Mouse (Mus musculus) MEL (cell line): Measurements from ENCODE around the gene Sec61g. TPM values are rescaled to one million over a fixed set of nuclear protein-coding genes. Genes with fewer than 3 reads are reported as not detected.

Source experiments
- DNase-seq: peaks from one replicate; pipeline ENCODE4 v3.0.0; 2011; ENCODE audit warnings: low read depth, low spot score
- H3K27ac ChIP-seq: 2 replicates; pipeline ENCODE4 v1.5.1; 2012; ENCODE audit warnings: low read depth, mild to moderate bottlenecking, control low read depth, low read length, moderate library complexity; ENCODE audit not compliant: control insufficient read depth
- H3K27me3 ChIP-seq, 2 experiments: fragments of 150-350 bp in 1 of 2; sonication (generic) in 1 of 2; 2 replicates each; pipeline ENCODE4 v1.6.1; 2012; ENCODE audit warnings: low read length in 2 of 2, mild to moderate bottlenecking in 2 of 2, improper control_type of control experiment in 1 of 2, moderate library complexity in 1 of 2; ENCODE audit not compliant: insufficient read depth in 2 of 2, control insufficient read depth in 1 of 2
- H3K36me3 ChIP-seq, 2 experiments: 2 replicates each; pipeline ENCODE4 v1.6.1; 2012 to 2014; ENCODE audit warnings: low read length in 2 of 2, improper control_type of control experiment in 1 of 2, inconsistent platforms in 1 of 2, mild to moderate bottlenecking in 1 of 2; ENCODE audit not compliant: insufficient read depth in 2 of 2, control insufficient read depth in 1 of 2
- H3K4me1 ChIP-seq, 2 experiments: fragments of 150-350 bp in 1 of 2; sonication (generic) in 1 of 2; 2 replicates each; pipeline ENCODE4 v1.6.1; 2012; ENCODE audit warnings: low read length in 2 of 2, improper control_type of control experiment in 1 of 2, mild to moderate bottlenecking in 1 of 2; ENCODE audit not compliant: insufficient read depth in 2 of 2, control insufficient read depth in 1 of 2
- H3K4me3 ChIP-seq, 2 experiments: fragments of 150-350 bp in 1 of 2; sonication (generic) in 1 of 2; 2 replicates each; pipeline ENCODE4 v1.5.1; 2012; ENCODE audit warnings: low read depth in 2 of 2, low read length in 2 of 2, mild to moderate bottlenecking in 2 of 2, moderate library complexity in 2 of 2, control low read depth in 1 of 2, improper control_type of control experiment in 1 of 2; ENCODE audit not compliant: control insufficient read depth in 1 of 2, insufficient read depth in 1 of 2
- H3K79me2 ChIP-seq: 2 replicates; pipeline ENCODE4 v1.6.1; 2012; ENCODE audit warnings: mild to moderate bottlenecking, low read length, moderate library complexity; ENCODE audit not compliant: control insufficient read depth, poor library complexity, insufficient read depth
- H3K9ac ChIP-seq: 2 replicates; pipeline ENCODE4 v1.6.1; 2012; ENCODE audit warnings: low read depth, mild to moderate bottlenecking, control low read depth, low read length, moderate library complexity; ENCODE audit not compliant: control insufficient read depth, poor library complexity, severe bottlenecking
- H3K9me3 ChIP-seq: fragments of 150-350 bp; sonication (generic); replicated peaks from 2 replicates; pipeline ENCODE4 v1.6.1; 2012; ENCODE audit warnings: mild to moderate bottlenecking, low read length, improper control_type of control experiment, moderate library complexity; ENCODE audit not compliant: insufficient read depth
- BHLHE40 ChIP-seq: IDR thresholded peaks from 2 replicates; pipeline ENCODE4 v1.6.1; 2012; ENCODE audit warnings: low read depth, mild to moderate bottlenecking, inconsistent platforms, low read length, improper control_type of control experiment, borderline replicate concordance
- ELF1 ChIP-seq: IDR thresholded peaks from 2 replicates; pipeline ENCODE4 v1.6.1; 2014; ENCODE audit warnings: low read depth, mild to moderate bottlenecking, inconsistent platforms, low read length, improper control_type of control experiment, moderate library complexity
- EP300 ChIP-seq, 2 experiments: IDR thresholded peaks; 2 replicates each; pipeline ENCODE4 v1.6.1; 2011; ENCODE audit warnings: improper control_type of control experiment in 2 of 2, low read length in 2 of 2, low read depth in 1 of 2, mild to moderate bottlenecking in 1 of 2
- ETS1 ChIP-seq: IDR thresholded peaks from 2 replicates; pipeline ENCODE4 v1.6.1; 2012; ENCODE audit warnings: low read depth, mild to moderate bottlenecking, inconsistent platforms, low read length, improper control_type of control experiment, moderate library complexity
- HCFC1 ChIP-seq: IDR thresholded peaks from 2 replicates; pipeline ENCODE4 v1.6.1; 2012; ENCODE audit warnings: low read depth, mild to moderate bottlenecking, inconsistent platforms, low read length, improper control_type of control experiment, moderate library complexity
- JUND ChIP-seq: IDR thresholded peaks from 2 replicates; pipeline ENCODE4 v1.6.1; 2011; ENCODE audit warnings: low read depth, mild to moderate bottlenecking, improper control_type of control experiment, low read length
- MAFK ChIP-seq: IDR thresholded peaks from 2 replicates; pipeline ENCODE4 v1.6.1; 2011; ENCODE audit warnings: low read depth, mild to moderate bottlenecking, low read length, improper control_type of control experiment, borderline replicate concordance
- MAZ ChIP-seq: IDR thresholded peaks from 2 replicates; pipeline ENCODE4 v1.6.1; 2012; ENCODE audit warnings: low read depth, mild to moderate bottlenecking, inconsistent platforms, low read length, improper control_type of control experiment
- MXI1 ChIP-seq: IDR thresholded peaks from 2 replicates; pipeline ENCODE4 v1.6.1; 2011; ENCODE audit warnings: mild to moderate bottlenecking, low read depth, low read length, improper control_type of control experiment
- MYC ChIP-seq: IDR thresholded peaks from 2 replicates; pipeline ENCODE4 v1.6.1; 2011; ENCODE audit warnings: low read depth, mild to moderate bottlenecking, low read length, improper control_type of control experiment, moderate library complexity
- POLR2AphosphoS2 ChIP-seq: IDR thresholded peaks from 2 replicates; pipeline ENCODE4 v1.6.1; 2011; ENCODE audit warnings: low read length, improper control_type of control experiment
- RAD21 ChIP-seq: IDR thresholded peaks from 2 replicates; pipeline ENCODE4 v1.6.1; 2011; ENCODE audit warnings: mild to moderate bottlenecking, low read depth, low read length, improper control_type of control experiment
- SIN3A ChIP-seq: IDR thresholded peaks from 2 replicates; pipeline ENCODE4 v1.6.1; 2012; ENCODE audit warnings: low read length, improper control_type of control experiment, inconsistent platforms
- SMC3 ChIP-seq: IDR thresholded peaks from 2 replicates; pipeline ENCODE4 v1.6.1; 2011; ENCODE audit warnings: low read depth, low read length, improper control_type of control experiment
- TAL1 ChIP-seq: IDR thresholded peaks from 2 replicates; pipeline ENCODE4 v1.6.1; 2012; ENCODE audit warnings: mild to moderate bottlenecking, inconsistent platforms, low read length, moderate library complexity, mixed read lengths
- UBTF ChIP-seq: IDR thresholded peaks from 2 replicates; pipeline ENCODE4 v1.6.1; 2012; ENCODE audit warnings: low read depth, mild to moderate bottlenecking, inconsistent platforms, low read length, improper control_type of control experiment, moderate library complexity, borderline replicate concordance; ENCODE audit not compliant: insufficient read depth
- USF1 ChIP-seq: IDR thresholded peaks from 2 replicates; pipeline ENCODE4 v1.6.1; 2014; ENCODE audit warnings: low read depth, mild to moderate bottlenecking, inconsistent platforms, low read length, improper control_type of control experiment, moderate library complexity
- USF2 ChIP-seq, 2 experiments: IDR thresholded peaks; 2 replicates each; pipeline ENCODE4 v1.6.1; 2011 to 2012; ENCODE audit warnings: improper control_type of control experiment in 2 of 2, low read length in 2 of 2, borderline replicate concordance in 1 of 2, inconsistent platforms in 1 of 2, low read depth in 1 of 2, mild to moderate bottlenecking in 1 of 2; ENCODE audit not compliant: insufficient read depth in 1 of 2
- ZNF384 ChIP-seq: IDR thresholded peaks from 2 replicates; pipeline ENCODE4 v1.6.1; 2012; ENCODE audit warnings: low read depth, mild to moderate bottlenecking, inconsistent platforms, low read length, improper control_type of control experiment
- polyA plus RNA-seq, 2 experiments: library from polyadenylated mRNA; stranded (reverse) in 1 of 2; unstranded in 1 of 2; fragments of >175 nt in 1 of 2; fragments of >200 nt in 1 of 2; gene quantifications; 2 replicates each; pipeline versions ENCODE4 v1.2.1 to v1.2.4; 2012; ENCODE audit warnings: low replicate concordance in 2 of 2, low read depth in 1 of 2; ENCODE audit not compliant: insufficient read length in 2 of 2, insufficient read depth in 1 of 2, missing spikeins in 1 of 2
- total RNA-seq: library from RNA; depleted of rRNA; stranded (reverse); fragments of 300-350 nt; gene quantifications from 2 replicates; pipeline ENCODE4 v1.2.3, GENCODE M21; 2012; rRNA removed

Sec61g gene
- total and polyA plus RNA-seq, 3 experiments = 20.4 to 56.2 TPM; not detected in 1

DNA sequence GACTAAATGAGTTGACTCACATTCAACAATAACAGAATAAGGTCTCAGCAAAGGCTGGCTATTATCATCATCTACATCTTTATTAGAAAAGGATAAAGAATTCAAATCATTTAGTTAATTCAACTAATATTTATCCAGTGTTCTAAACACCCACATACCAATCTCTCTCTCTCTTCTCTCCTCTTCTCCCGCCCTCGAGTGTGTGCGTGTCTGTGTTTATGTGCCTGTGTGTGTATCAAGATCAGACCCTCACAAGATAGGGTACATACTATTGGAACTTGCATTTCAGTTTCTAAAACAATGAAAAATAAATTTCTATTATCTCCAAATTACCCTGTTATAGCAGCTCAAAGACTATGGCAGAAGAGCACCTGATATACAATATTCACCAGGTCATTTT, 5.5 kb downstream of the Sec61g start:
- Histone ChIP-seq H3K27me3 (no peaks in the 10 kb centered on the region), H3K36me3 (peaks cover 39 to 55% of the 10 kb centered on the region in 2 experiments), H3K4me3 (peak overlapping the region in 1 of 2 experiments; percentile 16; a peak in 1 of 4 replicates), H3K27ac (no peak overlapping the region), H3K9ac (no peak overlapping the region), H3K9me3 (no peaks in the 10 kb centered on the region), H3K4me1 (peaks cover 6 to 18% of the 10 kb centered on the region in 2 experiments), H3K79me2 (peaks cover 15% of the 10 kb centered on the region)
- TF ChIP-seq JUND (no peak), UBTF (no peak), USF2 (IDR thresholded peaks at IDR 0.05; ENCODE audit: borderline replicate concordance in 1 of 2, insufficient read depth in 1 of 2, low read depth in 1 of 2, low read length in 2 of 2) (no peak), ZNF384 (no peak), RAD21 (no peak), HCFC1 (no peak), ELF1 (no peak), MYC (no peak), EP300 (IDR thresholded peaks at IDR 0.05; ENCODE audit: low read depth in 1 of 2, low read length in 2 of 2) (no peak), USF1 (no peak), SMC3 (no peak), MAZ (no peak), BHLHE40 (no peak), MAFK (no peak), SIN3A (no peak), POLR2AphosphoS2 (no peak), TAL1 (no peak), ETS1 (no peak), MXI1 (no peak)
- DNase-seq = no peak

DNA sequence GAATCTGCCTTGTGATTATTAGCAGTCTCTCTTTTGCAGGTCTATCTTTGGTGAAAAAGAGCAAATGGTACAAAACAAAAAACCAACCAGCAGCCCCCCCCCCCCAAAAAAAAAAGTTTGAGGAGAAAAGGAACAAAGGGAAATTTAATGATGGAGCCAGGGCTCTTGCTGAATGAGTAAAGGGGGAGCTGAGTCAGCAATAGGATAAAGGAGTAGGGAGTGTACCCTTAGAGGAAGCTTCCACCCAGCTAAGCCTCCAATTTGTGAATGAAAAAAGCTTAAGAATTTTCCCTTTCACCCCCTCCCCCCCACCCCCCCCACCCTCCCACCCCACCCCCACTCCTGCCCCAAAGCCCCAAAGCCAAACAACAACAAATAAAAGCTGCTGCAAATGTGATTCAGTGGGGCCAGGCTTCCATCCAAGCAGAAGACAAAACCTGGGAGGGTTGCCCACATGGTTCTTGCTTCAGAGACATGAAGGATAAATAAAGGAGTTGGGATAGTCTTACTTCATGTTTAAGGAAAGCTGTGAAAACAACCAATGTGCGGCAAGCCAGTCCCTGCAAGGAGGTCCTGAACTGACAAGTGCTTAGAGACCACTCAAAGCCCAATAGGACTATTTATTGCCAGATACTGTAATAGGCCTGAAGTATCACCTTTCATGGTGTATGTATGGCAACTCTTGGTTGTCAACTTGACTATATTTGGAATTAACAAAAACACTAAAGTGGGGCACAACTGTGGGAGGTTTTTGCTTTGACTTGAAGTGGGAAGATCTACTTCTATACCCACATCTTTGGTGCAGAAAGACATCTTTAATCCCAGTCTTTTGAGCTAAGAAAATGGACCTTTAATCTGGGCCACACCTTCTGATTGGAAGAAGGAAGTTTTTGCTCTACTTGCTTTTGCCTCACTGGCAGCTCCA, 9.3 kb downstream of the Sec61g start:
- peaks cover 1% of the 10 kb centered on the region; the same call in 1 of the 2 replicates for H3K79me2 ChIP-seq
- H3K9ac ChIP-seq = no peak overlapping the region
- no peak for TF ChIP-seq ETS1
- TF ChIP-seq POLR2AphosphoS2 = peak; percentile 85
- TF ChIP-seq MAFK = peak; percentile 65; the same call in 1 of the 2 replicates
- no peak for DNase-seq
- no peak overlapping the region for H3K4me3 ChIP-seq
- peaks cover 6 to 9% of the 10 kb centered on the region in 2 experiments for H3K4me1 ChIP-seq
- H3K36me3 ChIP-seq = peaks cover 12 to 33% of the 10 kb centered on the region in 2 experiments
- no peaks in the 10 kb centered on the region for H3K9me3 ChIP-seq
- no peak overlapping the region for H3K27ac ChIP-seq
- no peaks in the 10 kb centered on the region for H3K27me3 ChIP-seq

Other genes with a start within 250 kb of the Sec61g start
- gene Egfr, start 243.7 kb upstream of the Sec61g start, total RNA-seq = not detected in 2 replicates
- gene Egfr, start 243.7 kb upstream of the Sec61g start, polyA plus RNA-seq = not detected